Mouse (Mus musculus) erythroblast, embryonic 14.5 days (primary cell): ENCODE measurements at regions not wholly inside any gene's neighbourhood (a gene's known extent, or its start where the extent isn't known, plus 50 kb on each side); places are given as distances from the start of the nearest gene placed in this dataset.

Source experiments
- GATA1 ChIP-seq: IDR thresholded peaks from 2 replicates; pipeline ENCODE4 v1.6.1; 2012; ENCODE audit warnings: low read length, inconsistent platforms, mixed read lengths
- TAL1 ChIP-seq: IDR thresholded peaks from 3 replicates; pipeline ENCODE4 v1.6.1; 2012; ENCODE audit warnings: low read length, inconsistent platforms, mixed read lengths

DNA sequence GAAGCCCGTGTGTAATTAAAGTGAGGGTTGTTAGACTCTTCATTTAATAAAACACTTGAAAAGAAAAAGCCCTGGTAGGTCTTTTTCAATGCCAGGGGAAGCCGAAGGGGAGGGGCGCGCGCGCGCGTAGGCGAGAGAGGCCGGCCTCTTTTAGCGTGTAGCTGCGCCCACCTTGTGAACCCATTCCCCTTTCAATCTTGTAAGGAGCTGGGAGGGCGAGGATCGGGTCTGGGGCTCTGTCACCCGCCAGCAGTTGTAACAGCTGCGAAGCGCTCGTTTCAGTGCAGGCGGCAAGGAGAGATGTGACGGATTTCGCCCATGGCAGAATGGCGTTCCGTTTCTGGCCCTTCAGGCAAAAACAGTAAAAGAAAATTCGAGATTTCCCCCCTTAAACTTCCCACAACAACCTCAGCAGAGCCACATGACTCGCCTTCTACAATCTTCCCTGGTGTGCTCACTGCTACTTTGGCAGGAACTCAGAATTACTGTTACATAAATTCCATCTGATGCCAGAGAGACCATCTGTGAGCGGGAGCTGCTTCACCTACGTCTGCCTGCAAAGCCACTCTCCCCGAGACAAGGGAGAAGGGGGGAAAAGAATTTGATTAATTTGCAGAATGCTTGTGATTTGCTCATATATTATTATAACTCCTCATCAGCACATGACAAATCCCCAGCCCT lies 436.4 kb downstream of the Zfp536 start:
- TF ChIP-seq TAL1 (no peak), GATA1 (no peak)
